Mouse (Mus musculus): ENCODE data around the gene Gm8229.
"Not testable (repeated sequence)": the region's sequence is repeated elsewhere in the genome, so short reads cannot be mapped to it uniquely, and the experiment has no call there.

GRCm38 (mm10) chr14:44362301-44362700, 2.9 kb upstream of the Gm8229 start:
- TF ChIP-seq POLR2A (IDR thresholded peaks at IDR 0.05; ENCODE audit: borderline replicate concordance, control insufficient read depth, low read depth, low read length); CTCF (IDR thresholded peaks at IDR 0.05; ENCODE audit: control insufficient read depth, insufficient read depth, low read length): not testable (repeated sequence)
